9 mouse cellular contexts compared by ENCODE assay signal in genomic region chr5:6480811-6481210, GRCm38 (mm10).
"Had no signal": no experiment of that assay in that cellular context is flagged by ENCODE, and none has a peak within 500 bp of the region (broad histone marks: within the 10 kb centered on the region; RNA-seq: fewer than 3 reads in every experiment).

No protein-coding gene starts in this region.

- H3K9ac ChIP-seq: limb, embryonic 15.5 days; liver, embryonic 12.5 days had no signal

- ATAC-seq: liver, embryonic 12.5 days had no signal

- DNase-seq: kidney, adult 8-10 months; kidney, postnatal 25 days; layer of hippocampus, adult 9-11 months; layer of hippocampus, postnatal 36 days; thymus, postnatal 4 days had no signal

- H3K9me3 ChIP-seq: limb, embryonic 15.5 days; liver, embryonic 12.5 days had no signal

- H3K4me3 ChIP-seq: limb, embryonic 15.5 days; liver, embryonic 12.5 days had no signal

- H3K36me3 ChIP-seq: limb, embryonic 15.5 days; liver, embryonic 12.5 days had no signal

- H3K4me2 ChIP-seq: limb, embryonic 15.5 days; liver, embryonic 12.5 days; midbrain, embryonic 11.5 days had no signal

- H3K4me1 ChIP-seq: limb, embryonic 15.5 days; liver, embryonic 12.5 days had no signal

- H3K27me3 ChIP-seq: limb, embryonic 15.5 days; liver, embryonic 12.5 days had no signal

- H3K27ac ChIP-seq: limb, embryonic 15.5 days; liver, embryonic 12.5 days; stomach, postnatal 0 days had no signal
